Mouse (Mus musculus): Measurements from ENCODE around the gene Pole. TPM values are rescaled to one million over a fixed set of nuclear protein-coding genes. Genes with fewer than 3 reads are reported as not detected.

The Pole gene
- polyA plus RNA-seq (2015; fragmentation: Nextera tagmentation; extraction: Ambion mirVana): 17.1 and 17.9 TPM in 2 replicates

- under 1% methylated on average over 55 of the region's 64 CpGs for WGBS
- peak; percentile 100 for ATAC-seq (replicated peaks; ENCODE audit: extremely low read depth, insufficient read depth, low FRiP score)
- peaks cover 4% of the 10 kb centered on the region; the same call in 1 of the 2 replicates for H3K36me3 ChIP-seq (ENCODE audit: control insufficient read depth, insufficient read depth)
- peaks cover 13% of the 10 kb centered on the region for H3K4me1 ChIP-seq (ENCODE audit: control insufficient read depth, insufficient read depth, low read length)
- no peaks in the 10 kb centered on the region for H3K9me3 ChIP-seq (replicated peaks; ENCODE audit: control insufficient read depth, low read length)
- H3K27me3 ChIP-seq (ENCODE audit: control insufficient read depth, insufficient read depth, low read length): no peaks in the 10 kb centered on the region
- H3K9ac ChIP-seq (ENCODE audit: low read length): peak within 1 kb of the TSS; percentile 86
- peak within 1 kb of the TSS; percentile 91 for H3K4me3 ChIP-seq (ENCODE audit: low read length)
- peak within 1 kb of the TSS; percentile 99 for H3K4me2 ChIP-seq (ENCODE audit: low read depth, low read length)
- peak within 1 kb of the TSS; percentile 76 for H3K27ac ChIP-seq (ENCODE audit: low read length)
These were observed at the start of gene Pole, which contains the start of gene Pxmp2 for GRCm38 (mm10) chr5:110285770-110286445. Pole (plus strand) TSS chr5:110286306. Pxmp2 (minus strand) TSS chr5:110286186.

GRCm38 (mm10) chr5:110244091-110244490 lies 42.0 kb upstream of the Pole start:
- H3K4me2 ChIP-seq (ENCODE audit: low read depth, low read length): no peak overlapping the region
- H3K4me1 ChIP-seq (ENCODE audit: control insufficient read depth, insufficient read depth, low read length): no peaks in the 10 kb centered on the region
- no peaks in the 10 kb centered on the region for H3K27me3 ChIP-seq (ENCODE audit: control insufficient read depth, insufficient read depth, low read length)
- peaks cover 58% of the 10 kb centered on the region for H3K36me3 ChIP-seq (ENCODE audit: control insufficient read depth, insufficient read depth)
- H3K27ac ChIP-seq (ENCODE audit: low read length): no peak overlapping the region
- no peak for ATAC-seq (replicated peaks; ENCODE audit: extremely low read depth, insufficient read depth, low FRiP score)
- H3K4me3 ChIP-seq (ENCODE audit: low read length): no peak overlapping the region
- H3K9ac ChIP-seq (ENCODE audit: low read length): no peak overlapping the region
- 76% methylated on average over 2 of the region's 2 CpGs for WGBS
- no peaks in the 10 kb centered on the region for H3K9me3 ChIP-seq (replicated peaks; ENCODE audit: control insufficient read depth, low read length)

GRCm38 (mm10) chr5:110266941-110267340 lies 19.2 kb upstream of the Pole start:
- no peak overlapping the region for H3K9ac ChIP-seq (ENCODE audit: low read length)
- 80% methylated on average over 4 of the region's 4 CpGs for WGBS
- ATAC-seq (replicated peaks; ENCODE audit: extremely low read depth, insufficient read depth, low FRiP score): no peak
- H3K27me3 ChIP-seq (ENCODE audit: control insufficient read depth, insufficient read depth, low read length): no peaks in the 10 kb centered on the region
- H3K4me3 ChIP-seq (ENCODE audit: low read length): no peak overlapping the region
- peaks cover 26% of the 10 kb centered on the region for H3K36me3 ChIP-seq (ENCODE audit: control insufficient read depth, insufficient read depth)
- no peak overlapping the region for H3K27ac ChIP-seq (ENCODE audit: low read length)
- peaks cover 7% of the 10 kb centered on the region for H3K4me1 ChIP-seq (ENCODE audit: control insufficient read depth, insufficient read depth, low read length)
- H3K4me2 ChIP-seq (ENCODE audit: low read depth, low read length): no peak overlapping the region
- no peaks in the 10 kb centered on the region for H3K9me3 ChIP-seq (replicated peaks; ENCODE audit: control insufficient read depth, low read length)

- WGBS: under 1% methylated on average over 66 of the region's 66 CpGs
These were observed 16.7 kb upstream of the Pole start, which contains the start of gene Pgam5 for GRCm38 (mm10) chr5:110269141-110270101. Pgam5 (minus strand) TSS chr5:110269913.

GRCm38 (mm10) chr5:110270242-110270641 lies 15.9 kb upstream of the Pole start:
- Histone ChIP-seq H3K9ac (ENCODE audit: low read length) (no peak overlapping the region), H3K4me3 (ENCODE audit: low read length) (no peak overlapping the region), H3K27ac (ENCODE audit: low read length) (no peak overlapping the region), H3K36me3 (ENCODE audit: control insufficient read depth, insufficient read depth) (peaks cover 16% of the 10 kb centered on the region), H3K4me1 (ENCODE audit: control insufficient read depth, insufficient read depth, low read length) (peaks cover 7% of the 10 kb centered on the region), H3K27me3 (ENCODE audit: control insufficient read depth, insufficient read depth, low read length) (no peaks in the 10 kb centered on the region), H3K4me2 (ENCODE audit: low read depth, low read length) (0 out of 2 replicates have a peak overlapping the region, but pooled peaks have one; percentile 41), H3K9me3 (replicated peaks; ENCODE audit: control insufficient read depth, low read length) (no peaks in the 10 kb centered on the region)
- WGBS: 94% methylated on average over 6 of the region's 6 CpGs
- ATAC-seq (replicated peaks; ENCODE audit: extremely low read depth, insufficient read depth, low FRiP score): no peak

More at GRCm38 (mm10) chr5:110269141-110270101, 16.7 kb upstream of the Pole start, which contains the start of gene Pgam5:
- H3K27ac ChIP-seq (ENCODE audit: low read length): peak within 1 kb of the TSS; percentile 67
- H3K9ac ChIP-seq (ENCODE audit: low read length): peak within 1 kb of the TSS; percentile 87
- H3K4me1 ChIP-seq (ENCODE audit: control insufficient read depth, insufficient read depth, low read length): peaks cover 7% of the 10 kb centered on the region
- no peaks in the 10 kb centered on the region for H3K27me3 ChIP-seq (ENCODE audit: control insufficient read depth, insufficient read depth, low read length)
- peak within 1 kb of the TSS; percentile 97 for H3K4me2 ChIP-seq (ENCODE audit: low read depth, low read length)
- H3K9me3 ChIP-seq (replicated peaks; ENCODE audit: control insufficient read depth, low read length): no peaks in the 10 kb centered on the region
- H3K36me3 ChIP-seq (ENCODE audit: control insufficient read depth, insufficient read depth): peaks cover 24% of the 10 kb centered on the region
- peak; percentile 83 for ATAC-seq (replicated peaks; ENCODE audit: extremely low read depth, insufficient read depth, low FRiP score)
- peak within 1 kb of the TSS; percentile 75 for H3K4me3 ChIP-seq (ENCODE audit: low read length)

- ATAC-seq (replicated peaks; ENCODE audit: extremely low read depth, insufficient read depth, low FRiP score): no peak
- H3K27me3 ChIP-seq (ENCODE audit: control insufficient read depth, insufficient read depth, low read length): no peaks in the 10 kb centered on the region
These were observed 12.0 kb upstream of the Pole start for GRCm38 (mm10) chr5:110274147-110274546.

GRCm38 (mm10) chr5:110274846-110275245 lies 11.3 kb upstream of the Pole start:
- no peak for ATAC-seq (replicated peaks; ENCODE audit: extremely low read depth, insufficient read depth, low FRiP score)
- H3K4me1 ChIP-seq (ENCODE audit: control insufficient read depth, insufficient read depth, low read length): no peaks in the 10 kb centered on the region
- no peaks in the 10 kb centered on the region for H3K36me3 ChIP-seq (ENCODE audit: control insufficient read depth, insufficient read depth)
- no peak overlapping the region for H3K4me2 ChIP-seq (ENCODE audit: low read depth, low read length)
- H3K27ac ChIP-seq (ENCODE audit: low read length): no peak overlapping the region
- no peaks in the 10 kb centered on the region for H3K9me3 ChIP-seq (replicated peaks; ENCODE audit: control insufficient read depth, low read length)
- 47% methylated on average over 2 of the region's 2 CpGs for WGBS
- no peak overlapping the region for H3K4me3 ChIP-seq (ENCODE audit: low read length)
- H3K27me3 ChIP-seq (ENCODE audit: control insufficient read depth, insufficient read depth, low read length): no peaks in the 10 kb centered on the region
- no peak overlapping the region for H3K9ac ChIP-seq (ENCODE audit: low read length)

More at GRCm38 (mm10) chr5:110274147-110274546, 12.0 kb upstream of the Pole start:
- H3K4me2 ChIP-seq (ENCODE audit: low read depth, low read length): no peak overlapping the region
- H3K9me3 ChIP-seq (replicated peaks; ENCODE audit: control insufficient read depth, low read length): no peaks in the 10 kb centered on the region
- H3K4me1 ChIP-seq (ENCODE audit: control insufficient read depth, insufficient read depth, low read length): no peaks in the 10 kb centered on the region
- no peak overlapping the region for H3K27ac ChIP-seq (ENCODE audit: low read length)
- no peak overlapping the region for H3K4me3 ChIP-seq (ENCODE audit: low read length)
- H3K9ac ChIP-seq (ENCODE audit: low read length): no peak overlapping the region
- 77% methylated on average over 4 of the region's 4 CpGs for WGBS
- H3K36me3 ChIP-seq (ENCODE audit: control insufficient read depth, insufficient read depth): no peaks in the 10 kb centered on the region

GRCm38 (mm10) chr5:110276391-110276790 lies 9.7 kb upstream of the Pole start:
- Histone ChIP-seq H3K9ac (ENCODE audit: low read length) (no peak overlapping the region), H3K27me3 (ENCODE audit: control insufficient read depth, insufficient read depth, low read length) (no peaks in the 10 kb centered on the region), H3K36me3 (ENCODE audit: control insufficient read depth, insufficient read depth) (no peaks in the 10 kb centered on the region), H3K4me3 (ENCODE audit: low read length) (no peak overlapping the region), H3K9me3 (replicated peaks; ENCODE audit: control insufficient read depth, low read length) (no peaks in the 10 kb centered on the region), H3K4me2 (ENCODE audit: low read depth, low read length) (no peak overlapping the region), H3K27ac (ENCODE audit: low read length) (no peak overlapping the region), H3K4me1 (ENCODE audit: control insufficient read depth, insufficient read depth, low read length) (no peaks in the 10 kb centered on the region)
- WGBS: 76% methylated on average over 2 of the region's 2 CpGs
- no peak for ATAC-seq (replicated peaks; ENCODE audit: extremely low read depth, insufficient read depth, low FRiP score)
